ENCODE assay signal across 7 mouse cellular contexts in the genomic region with DNA sequence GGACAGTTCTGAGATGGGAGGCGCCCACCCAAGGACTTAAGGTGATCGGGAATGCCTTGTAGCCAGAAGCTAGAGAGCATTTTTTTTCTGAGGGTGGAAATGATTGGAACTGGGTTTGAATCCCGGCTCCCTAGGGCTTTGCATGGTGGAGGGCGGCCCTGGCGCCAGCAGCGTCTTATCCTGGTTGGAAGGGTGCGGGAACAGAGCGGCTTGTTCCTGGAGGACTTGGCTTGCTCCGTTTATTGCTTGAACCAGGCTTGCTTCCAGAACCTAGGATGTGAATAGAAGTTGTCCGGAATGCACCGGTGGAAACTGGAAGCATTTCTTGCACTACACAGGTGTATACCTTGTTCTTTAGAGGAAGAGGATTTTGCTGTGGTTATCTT. TPM values are rescaled to one million over a fixed set of nuclear protein-coding genes. Genes with fewer than 3 reads are reported as not detected.
DNase-seq lines count a peak whose midpoint lies in the region; ATAC-seq and TF ChIP-seq lines count a peak whose summit lies in the region.

No protein-coding gene starts in this region.

- in situ Hi-C loops in ES-E14 (cut with MboI; ENCODE audit: low sequenced_read_pairs in 2 of 2, unreplicated experiment in 2 of 2), result no loop called here

- DNase-seq in ES-E14 (ENCODE audit: low read depth, low spot score), result no peak
- DNase-seq in hindbrain, embryonic 11.5 days (ENCODE audit: low spot score), result no peak
- DNase-seq in frontal cortex, postnatal 14 days (ENCODE audit: low spot score in 2 of 2), result no peak
- no peak for DNase-seq in embryo, embryonic 10 days (ENCODE audit: low spot score)

- no peaks in the 10 kb centered on the region for H3K36me3 ChIP-seq in ES-E14 (ENCODE audit: control insufficient read depth, insufficient read depth, low read length, poor library complexity, severe bottlenecking)
- no peaks in the 10 kb centered on the region for H3K36me3 ChIP-seq in embryonic facial prominence, embryonic 13.5 days
- H3K36me3 ChIP-seq in hindbrain, embryonic 11.5 days (ENCODE audit: control insufficient read depth, insufficient read depth, low read length), result no peaks in the 10 kb centered on the region
- no peaks in the 10 kb centered on the region for H3K36me3 ChIP-seq in limb, embryonic 15.5 days
- no peaks in the 10 kb centered on the region for H3K36me3 ChIP-seq in stomach, embryonic 14.5 days (ENCODE audit: control insufficient read depth, insufficient read depth, low read length)

- no peaks in the 10 kb centered on the region for H3K9me3 ChIP-seq in ES-E14 (ENCODE audit: control insufficient read depth, insufficient read depth, low read depth, low read length)
- no peaks in the 10 kb centered on the region for H3K9me3 ChIP-seq in embryonic facial prominence, embryonic 13.5 days
- H3K9me3 ChIP-seq in hindbrain, embryonic 11.5 days (ENCODE audit: control insufficient read depth, low read length), result no peaks in the 10 kb centered on the region
- H3K9me3 ChIP-seq in limb, embryonic 15.5 days, result no peaks in the 10 kb centered on the region
- H3K9me3 ChIP-seq in stomach, embryonic 14.5 days (ENCODE audit: control insufficient read depth, low read depth, low read length), result no peaks in the 10 kb centered on the region

- peak overlapping the region; percentile 71 for H3K4me3 ChIP-seq in ES-E14 (ENCODE audit: insufficient read depth in 1 of 2, low read depth in 1 of 2, low read length in 2 of 2, poor library complexity in 1 of 2, severe bottlenecking in 1 of 2)
- peak overlapping the region; percentile 65 for H3K4me3 ChIP-seq in embryonic facial prominence, embryonic 13.5 days
- H3K4me3 ChIP-seq in hindbrain, embryonic 11.5 days (ENCODE audit: low read depth, low read length), result peak overlapping the region; percentile 55
- peak overlapping the region; percentile 62 for H3K4me3 ChIP-seq in limb, embryonic 15.5 days
- H3K4me3 ChIP-seq in stomach, embryonic 14.5 days (ENCODE audit: low read depth, low read length), result peak overlapping the region; percentile 44

- peaks cover 27% of the 10 kb centered on the region for H3K27me3 ChIP-seq in embryonic facial prominence, embryonic 13.5 days
- peaks cover 21% of the 10 kb centered on the region for H3K27me3 ChIP-seq in hindbrain, embryonic 11.5 days (ENCODE audit: control insufficient read depth, insufficient read depth, low read length)
- H3K27me3 ChIP-seq in limb, embryonic 15.5 days, result peaks cover 14% of the 10 kb centered on the region; the same call in 1 of the 2 replicates
- no peaks in the 10 kb centered on the region for H3K27me3 ChIP-seq in stomach, embryonic 14.5 days (ENCODE audit: control insufficient read depth, insufficient read depth, low read length)

- 15% methylated on average over 11 of the region's 11 CpGs for WGBS in embryonic facial prominence, embryonic 13.5 days
- 20% methylated on average over 11 of the region's 11 CpGs for WGBS in hindbrain, embryonic 11.5 days
- WGBS in limb, embryonic 15.5 days, result 10% methylated on average over 11 of the region's 11 CpGs
- 15% methylated on average over 11 of the region's 11 CpGs for WGBS in stomach, embryonic 14.5 days

- peak overlapping the region; percentile 29; the same call in 1 of the 2 replicates for H3K9ac ChIP-seq in ES-E14 (ENCODE audit: insufficient read depth, low read depth, low read length, poor library complexity, severe bottlenecking)
- 0 out of 2 replicates have a peak overlapping the region, but pooled peaks have one; percentile 76 for H3K9ac ChIP-seq in embryonic facial prominence, embryonic 13.5 days
- H3K9ac ChIP-seq in hindbrain, embryonic 11.5 days (ENCODE audit: low read depth, low read length), result no peak overlapping the region
- peak overlapping the region; percentile 53 for H3K9ac ChIP-seq in limb, embryonic 15.5 days
- peak overlapping the region; percentile 28; the same call in 1 of the 2 replicates for H3K9ac ChIP-seq in stomach, embryonic 14.5 days (replicated peaks; ENCODE audit: low read depth, low read length)

- no peak for ATAC-seq in embryonic facial prominence, embryonic 13.5 days (ENCODE audit: insufficient number of reproducible peaks, insufficient read depth, low FRiP score, low TSS enrichment, low read depth)
- ATAC-seq in hindbrain, embryonic 11.5 days (ENCODE audit: low FRiP score), result no peak
- no peak for ATAC-seq in limb, embryonic 15.5 days (ENCODE audit: insufficient number of reproducible peaks, low FRiP score, low TSS enrichment, low read depth)
- no peak for ATAC-seq in stomach, embryonic 14.5 days (ENCODE audit: insufficient number of reproducible peaks, insufficient read depth, low FRiP score, low read depth)

- peak overlapping the region; percentile 98 for H3K4me2 ChIP-seq in embryonic facial prominence, embryonic 13.5 days
- peak overlapping the region; percentile 99 for H3K4me2 ChIP-seq in hindbrain, embryonic 11.5 days (replicated peaks; ENCODE audit: low read depth, low read length)
- peak overlapping the region; percentile 98 for H3K4me2 ChIP-seq in limb, embryonic 15.5 days
- H3K4me2 ChIP-seq in stomach, embryonic 14.5 days (replicated peaks; ENCODE audit: low read depth, low read length), result peak overlapping the region; percentile 93

- H3K4me1 ChIP-seq in ES-E14 (ENCODE audit: control insufficient read depth in 2 of 2, insufficient read depth in 2 of 2, low read length in 2 of 2, poor library complexity in 1 of 2), result no peaks in the 10 kb centered on the region
- peaks cover 14% of the 10 kb centered on the region; the same call in 1 of the 2 replicates for H3K4me1 ChIP-seq in embryonic facial prominence, embryonic 13.5 days
- H3K4me1 ChIP-seq in hindbrain, embryonic 11.5 days (replicated peaks; ENCODE audit: control insufficient read depth, insufficient read depth, low read length), result peaks cover 3% of the 10 kb centered on the region; the same call in 1 of the 2 replicates
- peaks cover 15% of the 10 kb centered on the region for H3K4me1 ChIP-seq in limb, embryonic 15.5 days
- H3K4me1 ChIP-seq in stomach, embryonic 14.5 days (ENCODE audit: control insufficient read depth, insufficient read depth, low read length), result 0 out of 2 replicates have a peak, but pooled peaks cover 3% of the 10 kb centered on the region

- no peak overlapping the region for H3K27ac ChIP-seq in ES-E14 (ENCODE audit: insufficient read depth, low read depth, low read length, poor library complexity, severe bottlenecking)
- H3K27ac ChIP-seq in embryonic facial prominence, embryonic 13.5 days, result no peak overlapping the region
- H3K27ac ChIP-seq in hindbrain, embryonic 11.5 days (ENCODE audit: low read depth, low read length), result no peak overlapping the region
- H3K27ac ChIP-seq in limb, embryonic 15.5 days, result no peak overlapping the region
- no peak overlapping the region for H3K27ac ChIP-seq in stomach, embryonic 14.5 days (ENCODE audit: low read length)

TF ChIP-seq in ES-E14, 5 proteins besides CTCF, POLR2A, EP300 and RAD21:
- TF ChIP-seq ZNF384 (IDR thresholded peaks at IDR 0.05; ENCODE audit: low read depth, low read length), result no peak
- TF ChIP-seq MAFK (IDR thresholded peaks at IDR 0.05; ENCODE audit: insufficient read depth, low read depth, low read length), result no peak
- TF ChIP-seq ZC3H11A (IDR thresholded peaks at IDR 0.05; ENCODE audit: borderline replicate concordance, low read depth, low read length), result no peak
- no peak for TF ChIP-seq CHD2 (IDR thresholded peaks at IDR 0.05; ENCODE audit: low read depth, low read length)
- no peak for TF ChIP-seq HCFC1 (IDR thresholded peaks at IDR 0.05; ENCODE audit: borderline replicate concordance, insufficient read depth, low read length)

RNA-seq across cellular contexts. Expression of gene Arhgef3, which starts 0.6 kb away (rescaled TPM):
- total RNA-seq in ES-E14 (2012; rRNA removed), result 7.5 and 7.6 TPM in 2 replicates
- polyA plus RNA-seq in embryonic facial prominence, embryonic 13.5 days (2015; fragmentation: Nextera tagmentation; extraction: Ambion mirVana), result 12.6 and 12.8 TPM in 2 replicates
- 3.5 and 4.4 TPM in 2 replicates for polyA plus RNA-seq in hindbrain, embryonic 11.5 days (2014; fragmentation: Nextera tagmentation; extraction: Ambion mirVana)
- polyA plus RNA-seq in limb, embryonic 15.5 days (2015; fragmentation: Nextera tagmentation; extraction: Ambion mirVana), result 19.7 and 19.9 TPM in 2 replicates
- 16.4 and 17.3 TPM in 2 replicates for polyA plus RNA-seq in stomach, embryonic 14.5 days (2014; fragmentation: Nextera tagmentation; extraction: Ambion mirVana)
